Comparison of ENCODE assay signal across 26 mouse cellular contexts in the genomic region with DNA sequence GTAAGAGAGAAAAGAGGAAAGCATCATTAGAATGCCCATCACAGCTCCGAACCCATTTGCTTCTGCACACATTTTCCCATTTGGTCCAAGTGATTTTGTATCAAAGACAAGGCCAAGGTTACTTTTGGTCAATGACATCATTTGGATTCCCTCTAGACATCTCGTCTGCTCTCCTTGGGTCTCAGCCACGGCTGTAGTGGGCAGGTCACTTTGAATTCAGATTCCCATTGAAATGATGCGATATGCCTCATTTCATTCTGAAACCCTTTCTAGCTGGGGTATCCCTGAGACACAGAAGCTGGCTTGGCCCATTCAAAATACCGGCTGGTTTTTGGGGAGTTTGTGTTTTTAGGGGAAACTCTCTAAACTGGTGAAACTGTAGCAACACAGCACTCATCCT. TPM values are rescaled to one million over a fixed set of nuclear protein-coding genes. Genes with fewer than 3 reads are reported as not detected.
DNase-seq lines count a peak whose midpoint lies in the region; ATAC-seq and TF ChIP-seq lines count a peak whose summit lies in the region.
"Had no signal": no experiment of that assay in that cellular context is flagged by ENCODE, and none has a peak within 500 bp of the region (broad histone marks: within the 10 kb centered on the region; RNA-seq: fewer than 3 reads in every experiment).

No protein-coding gene starts in this region.

- H3K27ac ChIP-seq in midbrain, postnatal 0 days (ENCODE audit: low read depth, low read length) = no peak overlapping the region
- H3K27ac ChIP-seq in midbrain, embryonic 11.5 days (ENCODE audit: low read depth, low read length) = no peak overlapping the region
- H3K27ac ChIP-seq: embryonic facial prominence, embryonic 10.5 days; embryonic facial prominence, embryonic 13.5 days; forebrain, embryonic 12.5 days; forebrain, embryonic 15.5 days; heart, embryonic 15.5 days; hindbrain, embryonic 12.5 days; hindbrain, embryonic 15.5 days had no signal

- intact Hi-C loops in gastrocnemius, postnatal 14 days (cut with DNase I; ENCODE audit: low total_unique reads) = no loop called here
- intact Hi-C loops in heart, postnatal 25 days (cut with DNase I) = no loop called here

- H3K4me1 ChIP-seq in midbrain, postnatal 0 days (ENCODE audit: insufficient read depth, low read length) = no peaks in the 10 kb centered on the region
- no peaks in the 10 kb centered on the region for H3K4me1 ChIP-seq in midbrain, embryonic 11.5 days (ENCODE audit: control insufficient read depth, insufficient read depth, low read length)
- H3K4me1 ChIP-seq: forebrain, embryonic 12.5 days; forebrain, embryonic 15.5 days; hindbrain, embryonic 12.5 days; hindbrain, embryonic 15.5 days had no signal

- no peaks in the 10 kb centered on the region for H3K36me3 ChIP-seq in midbrain, postnatal 0 days (ENCODE audit: insufficient read depth, low read length)
- H3K36me3 ChIP-seq in midbrain, embryonic 11.5 days (ENCODE audit: control insufficient read depth, insufficient read depth, low read length) = no peaks in the 10 kb centered on the region
- H3K36me3 ChIP-seq: embryonic facial prominence, embryonic 10.5 days; embryonic facial prominence, embryonic 13.5 days; forebrain, embryonic 12.5 days; forebrain, embryonic 15.5 days; heart, embryonic 12.5 days; heart, embryonic 15.5 days; hindbrain, embryonic 12.5 days; hindbrain, embryonic 15.5 days had no signal

- no peaks in the 10 kb centered on the region for H3K27me3 ChIP-seq in midbrain, postnatal 0 days (ENCODE audit: insufficient read depth, low read length)
- no peaks in the 10 kb centered on the region for H3K27me3 ChIP-seq in midbrain, embryonic 11.5 days (ENCODE audit: control insufficient read depth, insufficient read depth, low read length)
- H3K27me3 ChIP-seq: embryonic facial prominence, embryonic 13.5 days; forebrain, embryonic 12.5 days; forebrain, embryonic 15.5 days; heart, embryonic 12.5 days; heart, embryonic 15.5 days; hindbrain, embryonic 12.5 days; hindbrain, embryonic 15.5 days had no signal

- no peak overlapping the region for H3K4me3 ChIP-seq in midbrain, postnatal 0 days (ENCODE audit: low read depth, low read length)
- no peak overlapping the region for H3K4me3 ChIP-seq in midbrain, embryonic 11.5 days (ENCODE audit: low read depth, low read length)
- H3K4me3 ChIP-seq: embryonic facial prominence, embryonic 10.5 days; embryonic facial prominence, embryonic 13.5 days; erythroblast, embryonic 14.5 days; forebrain, embryonic 12.5 days; forebrain, embryonic 15.5 days; heart, embryonic 12.5 days; heart, embryonic 15.5 days; hindbrain, embryonic 12.5 days; hindbrain, embryonic 15.5 days had no signal

- peak; percentile 2 for DNase-seq in gastrocnemius, adult 18-20 months (ENCODE audit: low spot score)
- DNase-seq in gastrocnemius, postnatal 14 days = no peak
- peak; percentile 15 to 18 for DNase-seq in heart, adult 18-20 months
- DNase-seq in heart, postnatal 25 days (ENCODE audit: low spot score) = no peak
- peak; percentile 28 for DNase-seq in midbrain, postnatal 0 days (ENCODE audit: low spot score)
- DNase-seq in midbrain, embryonic 11.5 days (ENCODE audit: low spot score, missing footprints) = no peak
- DNase-seq: adrenal gland, adult 2 months; adrenal gland, postnatal 14 days; cerebellum, adult 11 months; cerebellum, postnatal 36 days; embryo, embryonic 11 days; gastrocnemius, postnatal 36 days; kidney, adult 18-20 months had no signal

- TF ChIP-seq CTCF in midbrain, postnatal 0 days (IDR thresholded peaks at IDR 0.05) = no peak

- no peak overlapping the region for H3K9ac ChIP-seq in midbrain, postnatal 0 days (replicated peaks; ENCODE audit: low read length, poor library complexity, severe bottlenecking)
- H3K9ac ChIP-seq in midbrain, embryonic 11.5 days (ENCODE audit: low read length) = no peak overlapping the region
- H3K9ac ChIP-seq: embryonic facial prominence, embryonic 13.5 days; forebrain, embryonic 12.5 days; forebrain, embryonic 15.5 days; heart, embryonic 12.5 days; heart, embryonic 15.5 days; hindbrain, embryonic 12.5 days; hindbrain, embryonic 15.5 days had no signal

- WGBS in midbrain, postnatal 0 days = 83% methylated on average over 5 of the region's 5 CpGs
- 87% methylated on average over 5 of the region's 5 CpGs for WGBS in midbrain, embryonic 11.5 days

- no peaks in the 10 kb centered on the region for H3K9me3 ChIP-seq in midbrain, postnatal 0 days (ENCODE audit: low read length)
- H3K9me3 ChIP-seq in midbrain, embryonic 11.5 days (ENCODE audit: control insufficient read depth, low read length) = no peaks in the 10 kb centered on the region
- H3K9me3 ChIP-seq: embryonic facial prominence, embryonic 10.5 days; embryonic facial prominence, embryonic 13.5 days; forebrain, embryonic 12.5 days; forebrain, embryonic 15.5 days; heart, embryonic 12.5 days; heart, embryonic 15.5 days; hindbrain, embryonic 12.5 days; hindbrain, embryonic 15.5 days had no signal

- ATAC-seq in midbrain, postnatal 0 days (ENCODE audit: low FRiP score) = no peak
- no peak for ATAC-seq in midbrain, embryonic 11.5 days (ENCODE audit: low FRiP score)
- ATAC-seq: CD4-positive, CD25-positive, alpha-beta regulatory T cell, adult 4 months; forebrain, embryonic 15.5 days; inflammation-experienced regulatory T-cells, adult 6 months; intestine, embryonic 16.5 days had no signal

- H3K4me2 ChIP-seq in midbrain, postnatal 0 days (ENCODE audit: low read depth, low read length, poor library complexity, severe bottlenecking) = no peak overlapping the region
- H3K4me2 ChIP-seq in midbrain, embryonic 11.5 days = no peak overlapping the region
- H3K4me2 ChIP-seq: embryonic facial prominence, embryonic 13.5 days; forebrain, embryonic 12.5 days; forebrain, embryonic 15.5 days; heart, embryonic 12.5 days; heart, embryonic 15.5 days; hindbrain, embryonic 12.5 days; hindbrain, embryonic 15.5 days had no signal

RNA-seq across cellular contexts. Expression of gene Slc24a3, which starts 59.8 kb away (rescaled TPM):
- 1 to 10 TPM in 1 of 2 experiments, under 1 TPM in 1; 0.89 to 1.4 TPM for total RNA-seq in gastrocnemius, adult 18-20 months (2021)
- 1 to 10 TPM; 3.5 to 4.0 TPM for total RNA-seq in gastrocnemius, postnatal 14 days (2021)
- 1 to 10 TPM; 1.7 to 4.3 TPM for total RNA-seq in heart, adult 18-20 months (2021)
- 1 to 10 TPM; 2.5 to 2.8 TPM for total RNA-seq in heart, postnatal 25 days (2021)
- 65.7 and 68.8 TPM in 2 replicates for total RNA-seq in midbrain, postnatal 0 days (2014; rRNA removed)
- polyA plus RNA-seq in midbrain, postnatal 0 days (2015; fragmentation: Nextera tagmentation; extraction: Ambion mirVana) = 33.9 and 34.5 TPM in 2 replicates
- polyA plus RNA-seq in midbrain, embryonic 11.5 days (2014; fragmentation: Nextera tagmentation; extraction: Ambion mirVana) = 1.6 and 1.9 TPM in 2 replicates
- total RNA-seq: MEL had no signal

Comparison
In these comparisons a context has a peak if more than half of its experiments do, and no peak if none do; other contexts are left out.
1. DNase-seq: peak in gastrocnemius, adult 18-20 months (single experiment), heart, adult 18-20 months (2 of 2) and midbrain, postnatal 0 days (single experiment); none in gastrocnemius, postnatal 14 days (single experiment), heart, postnatal 25 days (single experiment) and midbrain, embryonic 11.5 days (single experiment).
2. RNA of gene Slc24a3, which starts 59.8 kb away (total RNA-seq): 65.7 to 68.8 TPM in midbrain, postnatal 0 days; 1.7 to 4.3 TPM in heart, adult 18-20 months, 3.5 to 4.0 TPM in gastrocnemius, postnatal 14 days, 2.5 to 2.8 TPM in heart, postnatal 25 days and 0.89 to 1.4 TPM in gastrocnemius, adult 18-20 months; every median in the first group is over 10 times any median in the second.